Mouse (Mus musculus): ENCODE results near the gene Ccdc142.

DNA sequence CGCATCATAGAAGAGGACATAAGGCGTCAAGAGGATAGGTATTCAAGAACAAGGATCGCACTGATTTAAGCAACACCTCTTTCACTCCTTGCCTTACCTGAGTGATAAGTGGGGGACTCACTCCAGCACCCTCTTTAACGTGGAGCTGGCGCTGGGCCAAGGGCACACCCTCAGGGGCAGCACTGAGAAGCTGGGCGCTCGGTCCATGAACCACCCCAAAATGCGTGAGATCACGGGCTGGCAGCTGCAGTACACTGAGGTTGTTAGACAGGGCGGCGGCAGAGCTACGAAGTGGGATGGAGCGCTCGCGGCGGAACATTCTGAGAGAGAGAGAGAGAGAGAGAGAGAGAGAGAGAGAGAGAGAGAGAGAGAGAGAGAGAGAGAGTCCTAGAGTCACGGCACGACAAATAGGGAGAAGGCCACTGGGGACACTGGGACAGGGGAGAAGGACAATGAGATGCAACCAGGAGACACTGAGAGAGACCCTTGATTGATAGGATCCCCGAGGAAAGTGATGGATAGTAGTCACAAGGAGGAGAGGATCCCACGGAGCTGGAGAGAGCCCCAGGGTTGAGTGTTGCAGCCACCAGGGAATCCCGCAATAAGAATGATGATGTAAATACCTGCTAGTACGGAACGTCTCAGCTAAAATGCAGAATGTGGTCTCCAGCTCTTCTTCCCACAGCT is 54.3 kb downstream of the Ccdc142 start:
- no peak for TF ChIP-seq POLR2AphosphoS2 (IDR thresholded peaks at IDR 0.05; ENCODE audit: insufficient read length, low read depth)
- no peak for TF ChIP-seq POLR2A (IDR thresholded peaks at IDR 0.05; ENCODE audit: insufficient read length, low read depth)
- no peak for TF ChIP-seq E2F4 (IDR thresholded peaks at IDR 0.05; ENCODE audit: insufficient read depth)
- TF ChIP-seq REST (IDR thresholded peaks at IDR 0.05; ENCODE audit: insufficient read depth, insufficient read length), result no peak
- TF ChIP-seq TCF12 (IDR thresholded peaks at IDR 0.05; ENCODE audit: insufficient read depth, poor library complexity, severe bottlenecking), result no peak
- TF ChIP-seq MYOG (IDR thresholded peaks at IDR 0.05; ENCODE audit: control insufficient read depth in 1 of 3, insufficient read depth in 1 of 3, insufficient read length in 2 of 3, low read depth in 2 of 3), result no peak
- TF ChIP-seq CEBPB (IDR thresholded peaks at IDR 0.05; ENCODE audit: insufficient read depth, poor library complexity, severe bottlenecking), result no peak
- TF ChIP-seq MAX (IDR thresholded peaks at IDR 0.05; ENCODE audit: low read depth), result no peak
- no peak for TF ChIP-seq USF1 (IDR thresholded peaks at IDR 0.05; ENCODE audit: low read depth)
- TF ChIP-seq TCF3 (IDR thresholded peaks at IDR 0.05; ENCODE audit: insufficient read length, low read depth), result no peak
